Mouse (Mus musculus) CH12.LX (cell line): ENCODE measurements around the gene Nlrp6.

ENCODE experiments used
- BHLHE40 ChIP-seq: IDR thresholded peaks from 2 replicates; pipeline ENCODE4 v1.6.1; 2011; ENCODE audit warnings: mild to moderate bottlenecking, low read depth, low read length, improper control_type of control experiment
- CTCF ChIP-seq, 2 experiments: IDR thresholded peaks in 1 of 2; conservative IDR thresholded peaks in 1 of 2; 2 replicates each; pipeline ENCODE4 v1.5.1; 2011 to 2012; ENCODE audit warnings: low read depth in 2 of 2, low read length in 2 of 2, improper control_type of control experiment in 1 of 2, inconsistent platforms in 1 of 2, mild to moderate bottlenecking in 1 of 2, moderate library complexity in 1 of 2
- HCFC1 ChIP-seq: IDR thresholded peaks from 2 replicates; pipeline ENCODE4 v1.6.1; 2012; ENCODE audit warnings: low read depth, mild to moderate bottlenecking, inconsistent platforms, low read length, improper control_type of control experiment
- MAX ChIP-seq: IDR thresholded peaks from 2 replicates; pipeline ENCODE4 v1.6.1; 2011; ENCODE audit warnings: low read length, improper control_type of control experiment
- RAD21 ChIP-seq: IDR thresholded peaks from 2 replicates; pipeline ENCODE4 v1.6.1; 2011; ENCODE audit warnings: low read depth, mild to moderate bottlenecking, low read length, improper control_type of control experiment, moderate library complexity
- SIN3A ChIP-seq: IDR thresholded peaks from 2 replicates; pipeline ENCODE4 v1.6.1; 2012; ENCODE audit warnings: low read length, improper control_type of control experiment, inconsistent platforms
- ZNF384 ChIP-seq: IDR thresholded peaks from 2 replicates; pipeline ENCODE4 v1.6.1; 2012; ENCODE audit warnings: low read depth, low read length, improper control_type of control experiment, inconsistent platforms

DNA sequence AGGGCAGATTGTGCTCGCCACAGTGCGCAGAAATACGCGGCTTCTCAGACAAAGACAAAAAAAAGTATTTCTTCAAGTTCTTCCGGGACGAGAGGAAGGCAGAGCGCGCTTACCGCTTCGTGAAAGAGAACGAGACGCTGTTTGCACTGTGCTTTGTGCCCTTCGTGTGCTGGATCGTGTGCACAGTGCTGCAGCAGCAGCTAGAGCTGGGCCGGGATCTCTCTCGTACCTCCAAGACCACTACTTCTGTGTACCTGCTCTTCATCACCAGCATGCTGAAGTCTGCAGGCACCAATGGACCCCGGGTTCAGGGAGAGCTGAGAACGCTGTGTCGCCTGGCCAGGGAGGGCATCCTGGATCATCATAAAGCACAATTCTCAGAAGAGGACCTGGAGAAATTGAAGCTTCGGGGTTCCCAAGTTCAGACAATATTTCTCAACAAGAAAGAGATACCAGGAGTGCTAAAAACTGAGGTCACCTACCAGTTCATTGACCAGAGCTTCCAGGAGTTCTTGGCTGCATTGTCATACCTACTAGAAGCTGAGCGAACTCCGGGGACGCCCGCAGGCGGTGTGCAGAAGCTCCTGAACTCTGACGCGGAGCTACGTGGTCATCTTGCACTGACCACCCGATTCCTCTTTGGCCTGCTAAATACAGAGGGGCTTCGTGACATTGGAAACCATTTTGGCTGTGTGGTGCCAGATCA lies 2.5 kb downstream of the Nlrp6 start:
- TF ChIP-seq RAD21 (no peak), ZNF384 (no peak), CTCF (conservative IDR thresholded peaks at IDR 0.05 in 1 of 2, IDR thresholded peaks at IDR 0.05 in 1 of 2; ENCODE audit: low read depth in 2 of 2, low read length in 2 of 2) (no peak), BHLHE40 (no peak), SIN3A (no peak), MAX (no peak), HCFC1 (no peak)
